In genomic region chr13:97938596-97939297, GRCm38 (mm10) we compare ENCODE assay signal across 9 mouse cellular contexts.
DNase-seq lines count a peak whose midpoint lies in the region; ATAC-seq lines count a peak whose summit lies in the region.
"Had no signal": no experiment of that assay in that cellular context is flagged by ENCODE, and none has a peak within 500 bp of the region (broad histone marks: within the 10 kb centered on the region; RNA-seq: fewer than 3 reads in every experiment).

No protein-coding gene starts in this region.

- DNase-seq in CD8-positive naive resting alpha-beta T cell, adult 2 months (ENCODE audit: low read depth in 2 of 2, low spot score in 2 of 2) = peak; percentile 91 to 95
- peak; percentile 86 for DNase-seq in brain, adult 2 months (ENCODE audit: low read depth, low spot score)
- peak; percentile 92 to 96 for DNase-seq in heart, postnatal 10 days
- DNase-seq in kidney, postnatal 36 days = peak; percentile 82 to 95
- DNase-seq in lung, adult 18-20 months = peak; percentile 82 to 84
- DNase-seq in testis, postnatal 14 days (ENCODE audit: low spot score) = peak; percentile 56

- peaks cover 9% of the 10 kb centered on the region for H3K4me1 ChIP-seq in neural tube, embryonic 15.5 days
- H3K4me1 ChIP-seq: heart, embryonic 13.5 days had no signal

- no peak overlapping the region for H3K27ac ChIP-seq in neural tube, embryonic 15.5 days (replicated peaks)
- H3K27ac ChIP-seq: heart, embryonic 13.5 days had no signal

- no peaks in the 10 kb centered on the region for H3K27me3 ChIP-seq in neural tube, embryonic 15.5 days (replicated peaks)
- H3K27me3 ChIP-seq: heart, embryonic 13.5 days had no signal

- no peaks in the 10 kb centered on the region for H3K36me3 ChIP-seq in neural tube, embryonic 15.5 days

- peak; percentile 87 for ATAC-seq in erythroblast, adult 5-6 weeks (replicated peaks; ENCODE audit: low FRiP score, poor library complexity, severe bottlenecking)
- peak; percentile 64 for ATAC-seq in neural tube, embryonic 15.5 days (ENCODE audit: low FRiP score)

- H3K9me3 ChIP-seq in neural tube, embryonic 15.5 days (replicated peaks) = no peaks in the 10 kb centered on the region
- H3K9me3 ChIP-seq: heart, embryonic 13.5 days had no signal

- intact Hi-C loops in heart, postnatal 10 days (cut with DNase I) = loop anchor here (1.0 to 10.0 kb wide), 6 partner anchors 81 to 703 kb away; no protein-coding TSS in a partner anchor

- no peak overlapping the region for H3K4me3 ChIP-seq in neural tube, embryonic 15.5 days (replicated peaks)
- H3K4me3 ChIP-seq: heart, embryonic 13.5 days had no signal

- no peak overlapping the region for H3K4me2 ChIP-seq in neural tube, embryonic 15.5 days
- H3K4me2 ChIP-seq: heart, embryonic 13.5 days had no signal

- WGBS in neural tube, embryonic 15.5 days = 33% methylated on average over 18 of the region's 18 CpGs

- no peak overlapping the region for H3K9ac ChIP-seq in neural tube, embryonic 15.5 days (replicated peaks)
- H3K9ac ChIP-seq: heart, embryonic 13.5 days had no signal
